Mouse (Mus musculus) cerebellum, adult (tissue): ENCODE data around the gene Clcn1.

Experiments used
- ATAC-seq: cut with Nextera tagmentation; 2 replicates; pipeline ENCODE4 v1.9.2; 2017; ENCODE audit warnings: mild to moderate bottlenecking, moderate library complexity, mixed read lengths; ENCODE audit not compliant: insufficient number of reproducible peaks, low FRiP score, low TSS enrichment

Clcn1 gene

GRCm38 (mm10) chr6:42295549-42296094, 9.1 kb downstream of the Clcn1 start:
- no peak for ATAC-seq

DNA sequence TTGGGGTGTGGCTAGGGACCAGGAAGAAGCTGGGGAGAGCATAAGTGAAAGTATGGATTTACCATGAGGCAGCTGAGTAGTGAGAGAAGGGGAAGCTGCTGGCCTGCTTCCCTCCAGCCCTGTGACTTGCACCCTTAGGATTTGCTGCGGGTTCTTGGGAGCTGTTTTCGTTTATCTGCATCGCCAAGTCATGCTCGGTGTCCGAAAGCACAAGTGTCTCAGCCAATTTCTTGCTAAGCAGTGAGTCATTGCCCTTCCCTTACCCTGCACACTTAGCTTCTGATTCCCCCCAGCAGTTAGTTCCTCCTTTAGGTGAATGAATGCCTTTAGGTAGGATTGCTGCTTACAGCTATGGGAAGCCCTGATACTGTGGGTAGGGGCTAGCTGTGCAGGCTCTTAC, 12.9 kb downstream of the Clcn1 start:
- no peak for ATAC-seq

DNA sequence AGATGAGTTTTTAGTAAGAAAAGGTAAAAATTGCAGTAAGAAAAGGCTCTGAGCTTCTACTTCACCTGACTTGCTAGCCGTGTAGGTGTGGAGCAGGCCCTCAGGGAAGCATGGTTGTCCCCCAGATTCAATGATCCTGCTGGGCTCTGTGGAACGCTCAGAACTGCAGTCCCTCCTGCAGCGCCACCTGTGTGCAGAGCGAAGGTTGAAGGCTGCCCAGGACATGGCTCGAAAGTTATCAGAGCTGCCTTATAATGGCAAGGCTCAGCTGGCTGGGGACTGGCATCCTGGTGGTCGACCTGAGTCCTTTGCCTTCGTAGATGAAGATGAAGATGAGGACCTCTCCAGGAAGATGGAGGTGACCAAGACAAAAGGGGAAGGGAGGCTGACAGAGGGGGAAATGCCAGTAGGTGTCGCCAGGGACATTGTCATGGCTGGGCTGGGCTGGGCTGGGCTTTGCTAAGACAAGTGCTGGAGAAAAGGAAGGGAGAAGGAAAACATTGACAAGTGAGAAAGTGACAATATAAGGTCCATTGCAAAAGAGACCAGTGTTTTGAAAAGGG, 23.4 kb downstream of the Clcn1 start:
- peak; percentile 57; the same call in 1 of the 2 replicates for ATAC-seq

DNA sequence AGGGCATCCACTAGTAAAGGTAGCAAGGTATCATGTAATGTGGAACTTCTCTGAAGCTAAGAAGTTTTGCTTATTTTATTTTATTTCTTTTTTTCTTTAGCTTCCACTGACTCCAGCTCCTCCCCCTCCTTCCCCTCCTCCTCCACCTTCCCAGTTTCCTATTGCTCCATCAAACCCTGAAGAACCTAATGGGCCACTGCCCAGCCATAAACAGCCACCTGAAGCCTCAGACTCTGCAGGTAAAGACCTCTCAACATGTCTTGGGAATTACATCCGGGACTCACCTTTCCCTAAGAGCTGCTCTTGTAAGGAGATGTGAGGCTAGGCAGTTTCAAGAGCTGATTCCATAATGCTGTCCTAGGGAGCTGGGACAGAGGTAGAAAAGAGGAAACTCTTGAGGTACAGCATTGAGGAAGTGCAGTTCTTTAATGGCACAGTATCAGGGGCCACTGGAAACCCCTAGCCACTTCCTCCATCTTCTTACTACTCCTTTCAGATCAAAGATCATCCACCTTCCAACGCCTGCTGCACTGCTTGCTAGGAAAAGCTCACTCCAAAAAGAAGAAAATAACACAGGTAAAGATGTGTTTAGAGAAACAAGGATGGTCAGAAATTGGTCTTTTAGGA, 24.1 kb downstream of the Clcn1 start:
- no peak for ATAC-seq

GRCm38 (mm10) chr6:42318293-42318692, 31.8 kb downstream of the Clcn1 start:
- ATAC-seq = no peak

- ATAC-seq = peak; percentile 24
These were observed 37.0 kb downstream of the Clcn1 start for GRCm38 (mm10) chr6:42323371-42324066.

DNA sequence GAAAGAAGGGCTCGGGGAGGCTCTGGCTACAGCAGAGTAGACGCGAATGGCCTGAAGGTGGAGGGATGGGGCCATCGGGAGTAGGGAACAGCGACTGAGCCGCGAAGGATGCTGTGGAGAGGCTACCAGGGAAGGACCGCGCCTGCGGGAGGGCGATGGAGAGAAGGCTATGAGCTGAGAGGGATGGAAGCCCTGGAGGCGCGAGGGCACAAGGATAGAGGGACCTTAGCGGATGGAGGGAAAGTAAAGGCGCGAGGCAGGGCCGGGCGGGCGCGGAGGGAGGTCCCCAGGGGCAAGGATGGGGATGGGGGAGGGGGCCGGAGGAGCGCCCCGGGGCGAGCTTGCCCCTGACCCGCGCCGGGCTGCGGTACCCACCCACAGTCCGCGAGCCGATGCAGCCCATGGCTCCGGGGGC, 37.6 kb downstream of the Clcn1 start:
- ATAC-seq = peak; percentile 62

GRCm38 (mm10) chr6:42324482-42325267, 38.2 kb downstream of the Clcn1 start, which contains the start of gene Fam131b:
Fam131b (minus strand) TSS chr6:42324643.
- ATAC-seq = peak; percentile 69

GRCm38 (mm10) chr6:42325268-42325609, 38.8 kb downstream of the Clcn1 start:
- ATAC-seq = peak; percentile 17; the same call in 1 of the 2 replicates

DNA sequence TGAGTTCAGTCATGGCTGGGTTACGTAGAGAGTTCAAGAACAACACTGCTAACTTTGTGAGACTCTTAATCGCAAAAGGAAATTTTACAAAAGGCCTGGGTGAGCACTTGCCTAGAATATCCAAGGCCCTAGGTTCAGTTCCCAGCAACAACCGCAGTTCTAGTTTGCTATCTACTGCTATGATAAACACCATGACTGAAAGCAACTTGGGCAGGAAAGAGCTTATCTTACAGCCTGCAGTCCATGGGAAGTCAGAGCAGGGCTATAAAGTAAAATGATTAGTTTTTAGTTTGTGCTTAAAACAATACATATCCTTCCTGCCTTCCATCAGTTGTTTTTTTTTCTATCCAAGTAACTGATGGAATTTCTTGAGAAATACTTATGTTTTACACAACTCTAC, 40.0 kb downstream of the Clcn1 start:
- no peak for ATAC-seq

GRCm38 (mm10) chr6:42328757-42329156, 42.3 kb downstream of the Clcn1 start:
- no peak for ATAC-seq

DNA sequence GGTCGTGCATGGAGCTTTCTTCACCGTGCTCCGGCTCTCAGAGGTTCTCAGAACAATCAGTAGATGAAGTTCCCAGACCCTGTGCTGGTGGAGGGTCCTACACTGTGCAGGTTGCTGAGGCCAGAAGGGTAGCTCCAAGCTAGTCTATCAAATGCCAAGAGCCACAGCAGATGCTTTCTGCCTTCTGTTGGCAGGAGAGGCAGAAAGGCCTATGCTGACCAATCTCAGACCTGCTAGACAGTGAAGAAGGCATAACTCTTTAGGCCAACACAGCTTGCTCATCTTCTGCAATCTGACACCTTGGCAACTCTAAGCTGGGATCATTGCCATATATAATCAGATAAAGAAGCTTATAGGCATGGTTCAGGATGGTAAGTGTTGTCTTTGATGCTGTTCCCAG, 43.7 kb downstream of the Clcn1 start:
- peak; percentile 83 for ATAC-seq

- ATAC-seq = no peak
These were observed 44.5 kb downstream of the Clcn1 start for GRCm38 (mm10) chr6:42330946-42331345.

DNA sequence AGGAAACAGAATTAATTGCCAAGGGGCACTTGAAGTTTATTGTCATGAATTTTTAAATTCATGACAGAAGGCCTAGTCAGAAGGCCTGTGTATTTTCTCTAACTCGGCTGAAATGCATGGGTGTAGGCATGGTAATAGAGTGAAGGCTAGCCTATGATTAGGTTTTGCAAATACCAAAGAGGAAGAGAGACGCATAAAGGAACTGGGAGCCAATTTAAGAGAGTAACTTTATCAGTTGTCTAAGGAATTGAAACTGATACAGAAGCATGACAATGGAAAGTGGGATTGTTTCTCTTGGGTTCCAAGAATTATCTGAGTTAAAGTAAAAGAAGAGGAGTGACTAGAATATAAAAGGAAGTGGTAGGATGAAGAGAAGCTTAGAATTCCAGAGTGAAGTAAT, 52.7 kb downstream of the Clcn1 start:
- no peak for ATAC-seq

GRCm38 (mm10) chr6:42339981-42340380, 53.5 kb downstream of the Clcn1 start:
- ATAC-seq = no peak

GRCm38 (mm10) chr6:42342171-42342570, 55.7 kb downstream of the Clcn1 start:
- no peak for ATAC-seq

- ATAC-seq = peak; percentile 97
These were observed 57.1 kb downstream of the Clcn1 start for GRCm38 (mm10) chr6:42343361-42344120.

DNA sequence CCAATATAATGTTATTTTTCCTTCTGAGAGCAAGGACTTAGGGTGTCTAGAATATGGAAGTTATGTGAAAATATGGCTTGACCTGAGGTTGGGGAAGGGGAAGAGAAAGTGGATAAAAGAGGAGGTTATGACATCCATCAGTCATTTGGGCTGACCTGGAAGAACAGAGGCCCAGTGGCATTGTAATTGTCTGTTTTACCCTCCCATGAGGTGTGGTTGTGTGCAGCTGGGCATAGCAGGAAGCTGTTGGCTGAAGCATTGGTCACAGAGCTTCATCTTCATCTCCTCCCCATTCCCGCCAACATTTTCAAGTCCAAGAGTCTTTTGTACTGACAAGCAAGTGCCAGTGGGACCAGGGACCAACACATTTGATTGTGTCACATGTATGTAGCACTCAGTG, 57.8 kb downstream of the Clcn1 start:
- no peak for ATAC-seq

- 0 out of 2 replicates have a peak, but pooled peaks have one; percentile 31 for ATAC-seq
These were observed 62.0 kb downstream of the Clcn1 start for GRCm38 (mm10) chr6:42348281-42349005.
